Mouse (Mus musculus) bone marrow, adult 2 months (tissue): ENCODE measurements around the gene Hnrnpk.

Experiments used
- CTCF ChIP-seq: fragments of 200-500 bp; IDR thresholded peaks from 2 replicates; pipeline ENCODE4 v1.5.1; 2011; ENCODE audit warnings: low read length, control low read depth; ENCODE audit not compliant: control insufficient read depth, insufficient read depth
- POLR2A ChIP-seq: fragments of 200-500 bp; IDR thresholded peaks from 2 replicates; pipeline ENCODE4 v1.6.1; 2011; ENCODE audit warnings: low read depth, mild to moderate bottlenecking, control low read depth, low read length, borderline replicate concordance; ENCODE audit not compliant: control insufficient read depth

GRCm38 (mm10) chr13:58387948-58388347 is 15.2 kb downstream of the Hnrnpk start:
- TF ChIP-seq CTCF = peak; percentile 75
- no peak for TF ChIP-seq POLR2A
